Mouse (Mus musculus) WW6 (cell line): Measurements from ENCODE around the gene Anapc1.

Source experiments
- DNase-seq: peaks from one replicate; pipeline ENCODE4 v3.0.0-alpha.2; 2013; ENCODE audit warnings: low read depth, low spot score

The Anapc1 gene

DNA sequence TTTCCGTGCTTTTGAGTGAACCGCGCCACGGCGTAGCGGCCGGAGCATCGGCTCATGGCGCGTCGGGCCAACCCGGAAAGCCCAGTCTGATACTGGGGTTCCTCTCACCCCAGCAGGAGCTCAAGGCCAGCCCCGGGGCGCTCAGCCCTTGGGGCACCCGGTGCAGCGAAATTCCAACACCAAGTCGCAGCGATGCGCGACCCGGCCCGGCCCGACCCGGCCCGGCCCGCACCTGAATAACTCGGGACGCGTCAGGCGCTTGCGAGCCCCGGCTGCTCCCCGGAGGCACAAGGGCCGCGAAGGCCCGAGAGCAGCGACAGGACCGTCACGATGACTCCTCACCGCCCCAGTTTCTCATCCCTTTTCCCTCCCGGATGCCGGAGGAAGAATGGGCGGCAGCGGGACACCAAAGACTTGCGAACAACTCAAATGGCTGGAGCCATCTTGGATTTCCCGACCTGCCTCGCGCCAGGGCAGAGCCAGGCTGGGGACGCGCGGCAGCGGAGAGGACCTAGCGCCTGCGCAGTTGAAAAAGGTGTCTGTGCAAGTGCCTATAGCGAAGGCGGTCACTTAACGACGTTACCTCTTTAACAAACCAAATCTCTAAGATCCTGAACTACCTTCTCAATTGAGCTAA is at the start of gene Anapc1:
Gene Anapc1, minus strand, starts transcription at position 471 of the 637 bp plus-strand sequence.
- DNase-seq, result peak; percentile 74

DNA sequence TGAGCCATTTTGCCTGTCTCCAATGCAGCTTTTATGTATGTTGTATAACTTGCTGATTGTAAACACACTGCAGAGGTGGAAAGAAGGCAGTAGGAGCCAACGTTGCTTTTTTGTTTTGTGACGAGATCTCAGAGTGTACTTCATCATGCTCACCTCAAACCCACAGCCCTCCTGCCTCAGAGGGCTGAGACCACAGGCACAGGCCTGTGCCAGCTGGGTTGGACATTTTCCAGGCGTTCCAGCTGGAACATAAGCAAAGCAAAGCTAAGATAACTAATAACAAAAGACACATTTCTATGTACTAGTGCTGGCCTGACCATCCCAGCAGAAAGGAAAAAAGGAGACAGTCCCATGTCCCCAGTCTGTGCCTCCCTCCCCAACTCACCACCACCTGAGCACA is 47.9 kb upstream of the Anapc1 start:
- DNase-seq, result no peak

DNA sequence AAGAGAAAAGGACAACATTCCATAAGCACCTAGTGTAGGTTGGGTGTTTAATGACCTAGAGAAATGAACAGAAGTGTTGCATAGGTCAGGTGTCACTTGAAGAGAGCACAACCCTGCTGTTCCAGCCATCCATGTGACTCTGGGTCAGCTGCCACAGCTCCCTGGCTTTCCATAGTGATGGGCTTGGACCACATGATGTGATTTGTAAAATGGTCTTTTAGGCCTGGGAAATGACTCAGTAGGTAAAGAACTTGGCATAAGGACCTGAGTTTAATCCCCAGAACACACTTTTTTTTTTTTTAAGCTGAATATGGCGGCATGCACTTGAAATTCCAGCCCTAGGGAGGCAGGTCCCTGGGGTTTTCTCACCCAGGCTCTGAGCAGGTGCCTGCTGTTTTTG is 44.8 kb upstream of the Anapc1 start:
- no peak for DNase-seq

DNA sequence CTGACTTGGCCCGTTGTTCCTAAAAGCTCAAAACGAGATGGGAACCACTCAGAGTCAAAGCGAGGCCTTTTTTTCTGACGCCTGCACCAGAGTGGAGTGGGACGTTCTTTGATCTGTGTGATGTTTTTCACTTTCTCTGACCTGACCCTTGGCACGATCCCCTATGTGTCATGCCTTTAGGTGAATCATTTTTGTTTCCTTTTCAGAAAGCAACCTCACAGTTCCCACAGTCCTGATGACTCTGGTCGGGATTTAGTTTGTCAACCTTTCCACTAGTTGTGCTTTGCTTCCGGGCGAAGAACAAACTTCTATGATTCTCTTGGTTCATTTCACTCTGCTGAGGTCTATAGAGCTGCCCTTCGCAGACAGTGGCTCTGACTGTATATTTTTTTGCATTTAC is 44.3 kb upstream of the Anapc1 start:
- no peak for DNase-seq

DNA sequence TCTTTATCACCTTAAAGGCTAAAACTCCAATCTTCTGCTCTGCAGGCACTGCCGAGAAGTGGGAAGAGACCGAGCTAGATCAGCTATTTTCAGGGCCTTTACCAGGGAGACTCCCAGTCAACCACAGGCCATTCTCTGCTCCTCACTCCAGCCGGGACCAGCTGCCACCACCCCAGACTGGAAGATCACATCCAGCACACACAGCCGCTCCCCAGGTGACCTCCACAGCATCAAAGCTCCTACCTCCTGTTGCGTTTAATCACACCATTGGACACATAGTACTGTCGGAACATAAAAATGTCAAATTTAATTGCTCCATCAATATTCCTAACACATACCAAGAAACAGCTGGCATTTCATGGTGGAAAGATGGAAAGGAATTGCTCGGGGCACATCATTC is 42.0 kb upstream of the Anapc1 start:
- no peak for DNase-seq

DNA sequence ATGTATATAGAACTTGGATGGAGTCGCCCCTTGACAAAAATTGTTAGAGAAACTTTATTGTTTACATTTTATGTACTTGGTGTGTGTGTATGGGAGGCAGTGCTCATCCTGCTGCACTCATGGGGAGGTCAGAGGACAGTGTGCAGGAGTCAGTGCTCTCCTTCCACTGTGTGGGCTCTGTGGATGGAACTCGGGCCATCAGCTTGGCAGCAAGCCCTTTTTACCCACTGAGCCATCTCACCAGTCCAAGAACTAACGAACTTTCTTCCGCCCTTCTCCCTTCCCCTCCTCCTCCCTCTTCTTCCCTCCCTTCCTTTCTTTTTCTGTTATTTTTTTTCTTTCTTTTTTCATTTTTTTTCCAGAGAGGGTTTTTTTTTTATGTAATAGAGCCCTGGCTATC is 40.9 kb upstream of the Anapc1 start:
- DNase-seq, result no peak

DNA sequence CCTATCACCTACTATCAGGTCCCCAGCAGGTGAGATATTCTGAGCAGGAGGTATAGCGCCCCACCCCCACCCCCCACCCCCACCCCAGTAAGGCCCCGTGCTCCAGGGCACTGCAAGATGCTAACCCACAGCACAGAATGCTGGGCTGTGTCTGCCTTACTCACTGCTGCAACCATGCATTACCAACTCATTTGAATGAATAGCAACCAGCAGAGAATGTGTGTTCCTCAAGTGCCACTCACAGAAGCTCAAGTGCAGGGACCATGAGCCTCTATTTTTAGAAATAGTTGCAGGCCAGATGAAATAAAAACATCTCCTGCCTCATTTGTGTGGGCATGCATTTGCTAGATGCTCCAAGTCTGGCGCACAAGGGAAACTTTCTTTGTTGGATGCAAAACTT is 40.4 kb upstream of the Anapc1 start:
- no peak for DNase-seq

DNA sequence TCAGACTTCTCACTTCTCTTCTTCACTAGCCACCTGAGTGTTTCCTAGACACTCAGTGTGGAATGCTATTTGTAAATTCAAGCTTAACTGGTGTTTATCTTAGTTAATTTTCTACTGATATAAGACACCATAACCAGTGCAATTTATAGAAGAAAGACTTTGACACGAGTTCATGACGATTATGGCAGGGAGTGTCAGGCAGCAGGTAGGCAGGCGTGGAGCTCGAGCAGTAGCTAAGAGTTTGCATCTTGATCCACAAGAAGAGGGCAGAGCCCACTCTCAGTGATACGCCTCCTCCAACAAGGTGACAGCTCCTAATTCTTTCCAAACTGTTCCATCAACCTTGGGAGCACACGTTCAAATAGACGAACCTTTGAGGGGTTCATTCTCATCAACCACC is 39.4 kb upstream of the Anapc1 start:
- DNase-seq, result no peak

DNA sequence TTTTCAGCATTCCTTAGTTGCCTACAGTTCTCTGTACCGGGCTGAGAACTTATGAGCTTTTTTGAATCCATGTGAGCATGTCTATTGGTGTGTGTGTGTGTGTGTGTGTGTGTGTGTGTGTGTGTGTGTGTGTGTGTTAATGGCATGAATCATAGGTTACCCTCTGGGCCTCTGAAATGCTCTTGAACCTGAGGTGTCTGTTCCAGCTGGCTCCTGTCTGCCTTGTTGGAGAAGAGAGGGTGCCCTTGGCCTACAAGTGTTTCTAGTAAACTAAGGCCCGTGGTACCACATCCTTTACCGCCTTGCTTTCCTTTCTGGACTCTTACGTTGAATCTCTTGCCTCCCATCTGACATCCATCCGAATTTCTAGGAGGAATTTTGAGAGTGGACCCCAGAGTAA is 38.9 kb upstream of the Anapc1 start:
- DNase-seq, result no peak

DNA sequence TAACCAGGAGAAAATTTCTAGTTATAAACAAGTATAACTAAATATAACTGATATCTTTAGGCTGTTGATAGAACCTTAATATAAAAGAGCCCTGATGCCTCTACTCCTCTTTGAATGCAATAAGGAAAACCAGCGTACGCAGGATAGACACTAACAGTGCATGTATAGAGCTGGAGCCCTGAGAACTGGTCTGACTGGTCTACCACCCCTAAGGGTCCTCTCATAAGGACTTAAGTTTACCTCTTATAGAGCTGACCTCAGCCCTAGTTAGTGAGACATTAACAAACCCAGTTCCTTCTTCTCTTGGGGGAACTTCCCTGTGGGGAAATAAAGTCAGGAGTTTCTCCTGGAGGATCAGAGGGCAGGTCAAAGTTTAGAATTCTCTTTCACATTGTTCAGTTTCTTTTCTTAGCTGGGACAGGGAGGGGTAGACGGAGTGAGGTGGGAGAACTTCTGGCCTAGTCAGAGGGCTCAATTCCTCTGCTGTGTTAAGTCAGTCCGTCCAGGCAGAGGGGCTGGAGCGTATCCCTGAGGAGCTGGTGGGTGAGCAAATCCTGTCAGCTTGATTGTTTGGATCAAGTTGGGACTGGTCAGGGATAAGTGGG is 35.0 kb upstream of the Anapc1 start:
- no peak for DNase-seq

DNA sequence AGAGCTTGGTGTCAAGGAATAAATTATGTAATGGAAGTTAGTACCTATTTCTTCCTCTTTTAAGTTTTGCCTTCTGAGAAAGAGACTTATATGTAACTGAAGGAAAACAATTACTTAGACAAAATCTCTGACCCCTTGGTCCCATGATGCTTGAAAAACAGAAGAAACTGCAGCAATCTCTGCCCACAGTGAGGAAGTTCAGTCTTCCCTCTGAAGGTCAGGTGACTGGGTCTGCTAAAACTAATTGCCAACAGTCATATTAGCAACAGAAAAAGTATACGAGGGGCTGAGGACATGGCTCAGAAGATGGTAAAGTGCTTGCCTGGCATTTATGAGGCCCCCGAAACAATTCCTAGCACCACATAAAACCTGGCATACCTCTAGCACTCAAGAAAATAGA is 32.2 kb upstream of the Anapc1 start:
- no peak for DNase-seq

DNA sequence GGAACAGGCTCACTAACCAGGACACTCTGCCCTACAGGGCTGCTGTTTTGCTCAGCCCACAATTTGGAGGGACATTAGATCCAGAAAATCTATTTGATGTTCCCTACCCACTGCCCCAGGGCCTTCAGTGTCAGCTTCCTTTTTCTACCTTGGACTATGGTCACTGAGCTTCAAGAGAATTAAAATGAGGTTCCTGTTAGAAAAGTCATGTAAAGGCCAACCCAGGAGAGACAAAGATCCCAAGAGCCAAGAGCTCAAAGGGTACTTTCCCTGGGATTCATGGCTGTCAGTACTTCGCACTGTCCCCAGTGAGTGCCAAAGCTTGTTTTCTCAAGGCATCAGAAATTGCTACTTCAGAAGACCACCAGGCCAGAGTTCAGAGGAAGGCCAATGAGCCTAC is 28.8 kb upstream of the Anapc1 start:
- DNase-seq, result no peak

DNA sequence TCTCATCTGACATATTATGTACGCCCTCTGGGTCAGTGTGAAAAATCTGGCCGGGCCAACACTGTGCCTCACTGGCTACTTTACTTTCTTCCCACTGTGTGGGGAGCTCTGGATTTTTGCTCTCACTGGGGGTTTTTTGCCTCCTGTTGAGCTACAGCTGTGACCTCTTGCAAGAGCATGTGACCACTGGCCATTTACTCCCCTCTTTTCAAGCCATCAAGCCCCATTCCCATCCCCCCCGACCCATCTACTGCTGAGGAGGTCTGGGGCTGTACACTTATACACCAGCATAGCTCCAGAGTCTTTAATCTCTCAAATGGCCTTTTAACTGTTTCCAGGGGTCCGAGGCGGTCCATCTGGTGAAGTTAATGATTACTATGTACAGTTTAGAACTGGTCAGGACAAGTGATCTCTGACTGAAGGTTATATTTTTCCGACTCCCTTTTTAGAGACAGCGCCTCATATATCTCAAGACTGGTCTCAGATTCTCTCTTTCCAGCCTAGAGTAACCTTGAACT is 27.6 kb upstream of the Anapc1 start:
- DNase-seq, result no peak

DNA sequence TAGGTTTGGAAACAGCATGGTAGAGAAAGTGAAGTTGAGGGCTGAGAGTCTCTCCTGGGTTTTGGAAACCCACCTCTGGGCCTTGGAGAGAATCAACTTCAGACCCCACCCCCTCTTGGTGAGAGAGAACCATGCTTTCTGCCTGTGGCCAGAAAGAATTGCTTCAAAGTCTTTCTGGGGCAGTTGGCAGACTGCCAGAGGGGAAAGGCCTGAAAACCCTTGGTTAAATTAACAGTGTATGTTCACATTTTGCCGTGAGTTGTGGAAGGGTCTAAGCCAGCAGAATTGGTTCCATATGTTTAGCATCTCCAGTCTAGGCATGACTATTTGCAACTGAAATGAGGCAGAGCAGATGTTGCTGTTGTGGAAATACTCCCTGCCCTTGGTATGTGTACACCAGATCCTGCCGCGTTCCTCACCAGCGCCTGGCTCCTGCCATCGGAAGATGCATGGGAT is 26.4 kb upstream of the Anapc1 start:
- DNase-seq, result no peak

DNA sequence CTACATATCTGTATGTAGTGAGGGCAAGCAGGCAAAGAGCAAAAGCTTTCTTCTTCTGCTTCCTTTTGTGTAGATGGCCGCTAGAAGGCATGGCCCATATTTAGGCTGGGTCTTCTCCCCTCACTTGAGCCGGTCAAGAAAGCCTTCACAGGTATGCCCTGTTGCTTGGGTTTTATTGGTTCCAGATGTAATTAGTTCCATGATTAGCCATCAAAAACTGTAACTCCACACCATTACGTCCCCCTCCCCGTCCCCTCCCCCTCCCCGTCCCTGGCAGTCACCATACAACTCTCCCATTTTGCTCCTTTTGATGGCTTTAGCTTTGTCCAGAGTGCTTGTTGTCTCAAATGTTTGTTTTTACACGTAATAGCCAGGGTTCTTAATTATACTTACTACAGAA is 25.7 kb upstream of the Anapc1 start:
- no peak for DNase-seq

DNA sequence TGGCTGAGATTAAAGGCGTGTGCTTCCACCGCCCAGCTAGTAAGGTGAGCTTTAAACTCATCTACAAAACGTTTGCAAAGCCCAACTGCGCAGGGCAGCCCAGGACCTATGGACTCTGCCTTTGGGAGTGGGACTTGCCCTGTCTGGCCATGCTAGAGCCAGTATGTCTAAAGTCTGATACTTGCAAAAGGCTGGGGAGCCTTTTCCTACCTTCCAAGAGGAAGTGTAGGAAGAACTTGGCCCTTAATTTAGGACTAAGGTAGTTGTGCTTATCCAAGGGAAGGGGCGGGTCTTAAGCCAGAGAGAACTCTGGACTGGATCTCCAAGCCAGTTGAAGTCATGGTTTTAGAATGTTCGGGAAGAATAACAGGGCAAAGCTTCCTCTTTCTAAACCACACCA is 23.4 kb upstream of the Anapc1 start:
- no peak for DNase-seq

DNA sequence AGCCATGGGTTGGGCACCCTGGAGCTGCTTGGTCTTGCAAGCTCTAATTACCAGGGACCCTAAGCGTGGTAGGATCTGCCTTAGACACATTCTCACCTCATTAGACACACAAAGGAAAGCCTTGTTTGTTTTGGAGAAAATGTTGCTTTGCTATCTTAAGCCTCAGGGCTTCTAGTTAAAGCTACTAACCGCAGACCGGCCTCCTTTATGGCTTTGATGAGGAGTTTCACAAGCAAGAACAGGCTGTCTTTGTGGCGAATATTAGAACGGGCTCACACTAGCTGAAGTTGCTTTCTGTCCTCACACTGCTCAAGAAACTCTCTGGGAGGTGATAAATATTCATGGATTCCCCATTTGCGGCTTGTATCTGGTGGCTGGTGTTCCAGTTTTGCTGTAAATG is 22.1 kb upstream of the Anapc1 start:
- no peak for DNase-seq

DNA sequence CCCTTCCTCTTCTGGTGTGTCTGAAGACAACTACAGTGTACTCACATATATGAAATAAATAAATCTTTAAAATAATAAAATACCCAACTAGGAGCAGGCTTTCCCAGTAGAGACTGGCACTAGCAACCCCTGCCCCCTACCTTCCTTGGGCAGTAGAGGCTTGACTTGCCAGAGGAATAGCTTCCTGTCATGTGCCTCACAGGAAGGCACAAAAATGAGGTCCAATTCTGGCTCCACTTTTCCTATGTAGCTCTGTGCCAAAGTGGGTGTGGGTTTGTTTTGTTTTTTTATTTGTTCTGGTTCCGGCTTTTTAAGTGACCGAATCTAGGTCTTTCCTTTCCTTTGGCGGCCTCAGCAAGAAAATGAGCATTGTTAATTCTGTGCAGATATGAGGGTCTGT is 17.3 kb upstream of the Anapc1 start:
- DNase-seq, result no peak

DNA sequence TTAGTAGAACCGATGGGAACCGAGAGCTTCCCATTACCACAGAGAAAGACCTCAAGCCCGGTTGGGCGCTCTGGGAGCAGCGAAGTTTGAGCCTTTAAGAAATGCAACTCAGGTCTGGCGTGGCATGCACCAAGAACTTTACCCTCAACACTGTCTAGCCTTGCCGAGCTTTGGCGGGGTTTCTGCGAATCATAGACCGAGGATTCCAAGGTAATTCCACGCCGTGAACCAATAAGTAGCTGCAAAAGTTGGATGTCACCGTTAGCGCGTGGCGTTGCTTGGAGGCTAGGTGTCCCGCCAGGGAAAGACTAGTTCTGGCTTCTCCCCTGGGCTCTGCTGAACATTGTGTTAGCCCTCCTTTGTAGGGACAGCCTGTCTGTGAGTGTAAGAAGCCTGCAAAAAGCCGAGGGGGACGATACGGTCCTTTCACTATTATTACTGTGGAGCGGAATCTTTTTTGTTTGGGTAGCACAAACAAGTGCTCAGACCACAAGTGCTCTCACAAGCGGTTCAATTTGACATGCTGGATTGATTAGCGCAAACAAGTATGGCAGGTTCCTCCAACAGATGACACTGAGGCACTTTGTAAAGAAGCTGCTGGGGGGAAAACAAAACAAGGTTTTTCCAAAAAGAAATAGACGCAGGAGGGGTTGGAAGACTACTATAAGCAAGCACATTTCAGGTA is 12.2 kb upstream of the Anapc1 start:
- DNase-seq, result no peak

DNA sequence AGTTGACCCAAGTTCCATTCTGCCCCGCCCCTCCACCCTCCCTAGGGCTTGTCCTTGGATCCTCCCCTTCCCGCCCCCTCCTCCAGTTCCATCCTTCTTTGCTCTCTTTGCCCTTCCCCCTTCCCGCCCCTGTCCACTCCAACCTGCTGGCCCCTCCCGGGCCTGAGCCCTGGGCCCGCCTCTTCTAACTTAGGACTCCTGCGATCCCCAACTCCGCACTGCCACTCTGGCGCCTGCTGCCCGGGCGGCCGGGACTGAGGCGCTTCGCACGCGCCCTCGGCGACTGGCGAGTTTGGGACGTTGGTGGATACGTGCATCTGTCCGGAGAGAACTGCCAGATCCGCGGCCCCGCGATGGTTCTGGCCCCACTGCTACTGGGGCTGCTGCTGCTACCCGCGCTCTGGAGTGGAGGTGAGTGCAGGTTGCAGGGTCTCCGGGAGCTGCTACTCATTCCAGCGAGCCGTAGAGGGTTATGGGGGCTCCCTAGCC is 11.5 kb upstream of the Anapc1 start, which contains the start of gene Mertk:
Gene Mertk, plus strand, starts transcription at position 264 of the 489 bp plus-strand sequence.
- peak; percentile 76 for DNase-seq

DNA sequence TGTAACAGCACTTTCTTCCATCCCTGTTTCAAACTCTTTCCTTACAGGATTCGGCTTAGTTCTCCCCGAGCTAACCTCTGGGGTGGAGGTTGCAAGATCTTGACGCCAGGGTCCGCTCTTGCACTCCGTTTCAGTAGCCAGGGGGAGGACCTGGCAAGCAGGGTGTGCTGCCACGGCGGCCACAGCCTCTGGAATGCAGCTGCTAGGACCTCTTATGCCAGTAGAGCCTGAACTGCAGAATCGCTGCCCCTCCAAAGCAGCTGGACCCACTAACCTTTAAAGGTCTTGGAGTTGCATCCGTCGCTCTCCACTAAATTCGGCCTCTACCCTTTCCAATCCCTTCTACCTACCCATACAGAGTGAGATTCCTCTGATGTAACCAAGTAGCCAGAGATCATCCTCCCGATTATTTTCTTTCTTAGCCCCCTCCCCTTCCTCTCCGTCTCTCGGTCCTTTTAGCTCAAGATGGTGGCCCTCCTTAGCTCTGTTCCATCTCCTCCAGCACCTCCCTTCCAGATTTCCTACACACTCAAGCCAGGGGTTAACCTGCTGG is 11.0 kb upstream of the Anapc1 start:
- peak; percentile 59 for DNase-seq

DNA sequence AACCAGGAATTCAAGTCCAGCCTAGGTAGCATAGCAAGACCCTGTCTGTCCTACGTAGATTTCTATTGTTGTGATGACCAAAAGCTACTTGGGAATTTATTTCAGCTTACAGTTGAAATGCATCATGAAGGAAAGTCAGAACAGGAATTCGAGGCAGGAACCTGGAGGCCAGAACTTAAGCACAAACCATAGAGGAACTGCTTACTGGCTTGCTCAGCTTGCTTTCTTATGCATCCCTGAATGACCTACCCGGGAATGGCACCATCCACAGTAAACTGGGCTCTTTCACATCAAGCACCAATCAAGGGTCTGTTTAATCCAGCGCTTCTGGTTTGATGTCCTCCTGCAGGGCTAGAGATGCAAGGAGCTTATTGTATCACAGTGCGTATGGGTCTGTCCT is 10.4 kb upstream of the Anapc1 start:
- no peak for DNase-seq
